Mouse (Mus musculus) hematopoietic stem cell, adult 5-6 weeks (primary cell): ENCODE measurements around the gene Mfn1. TPM values are rescaled to one million over a fixed set of nuclear protein-coding genes. Genes with fewer than 3 reads are reported as not detected.

Experiments
- ATAC-seq, 2 experiments: fragments of 125-278 bp in 1 of 2; replicated peaks in 1 of 2; 2 replicates each; pipeline ENCODE4 v1.8.0; 2016 to 2017; ENCODE audit warnings: inconsistent platforms in 2 of 2, mild to moderate bottlenecking in 2 of 2, moderate number of reproducible peaks in 2 of 2, low read depth in 1 of 2, moderate TSS enrichment in 1 of 2; ENCODE audit not compliant: low FRiP score in 2 of 2, poor library complexity in 2 of 2, severe bottlenecking in 2 of 2, insufficient read depth in 1 of 2, low TSS enrichment in 1 of 2
- total RNA-seq: library from RNA; stranded (forward); fragments of 172-1452, 232-1000 nt; gene quantifications from 2 replicates; pipeline ENCODE4 v1.2.3, GENCODE M21; 2017

Mfn1 gene
- total RNA-seq, 1 experiment from 2014 or later: 36.2 TPM

- no peak for ATAC-seq
These were observed 51.5 kb downstream of the Mfn1 start for GRCm38 (mm10) chr3:32580738-32581137.

- peak; percentile 29 to 38; a peak in 1 of 4 replicates for ATAC-seq
These were observed 52.6 kb downstream of the Mfn1 start for GRCm38 (mm10) chr3:32581911-32582310.

GRCm38 (mm10) chr3:32583489-32583888 is 54.2 kb downstream of the Mfn1 start:
- ATAC-seq: no peak

GRCm38 (mm10) chr3:32586274-32586673 is 57.0 kb downstream of the Mfn1 start:
- ATAC-seq: no peak

GRCm38 (mm10) chr3:32595080-32595479 is 65.8 kb downstream of the Mfn1 start:
- no peak for ATAC-seq

- no peak for ATAC-seq
These were observed 70.1 kb downstream of the Mfn1 start for GRCm38 (mm10) chr3:32599328-32599727.

GRCm38 (mm10) chr3:32601055-32601454 is 71.8 kb downstream of the Mfn1 start:
- 0 out of 4 replicates have a peak, but pooled peaks have one; percentile 12 for ATAC-seq

GRCm38 (mm10) chr3:32609233-32609632 is 80.0 kb downstream of the Mfn1 start:
- no peak; a peak in 1 of 4 replicates for ATAC-seq

GRCm38 (mm10) chr3:32610560-32610959 is 81.3 kb downstream of the Mfn1 start:
- ATAC-seq: peak; percentile 61 to 82; a peak in 3 of 4 replicates

- no peak for ATAC-seq
These were observed 82.4 kb downstream of the Mfn1 start for GRCm38 (mm10) chr3:32611606-32612170.

- ATAC-seq: no peak
These were observed 85.5 kb downstream of the Mfn1 start for GRCm38 (mm10) chr3:32614786-32615185.

- peak in 1 of 2 experiments; percentile 24; a peak in 1 of 4 replicates for ATAC-seq
These were observed 86.1 kb downstream of the Mfn1 start for GRCm38 (mm10) chr3:32615376-32615775.

GRCm38 (mm10) chr3:32616006-32616330 is 86.7 kb downstream of the Mfn1 start:
- ATAC-seq: no peak

GRCm38 (mm10) chr3:32616331-32617052 is 87.2 kb downstream of the Mfn1 start, which contains the start of gene Gnb4:
Gene Gnb4, minus strand, starts transcription at chr3:32616585.
- peak; percentile 55 to 63 for ATAC-seq

GRCm38 (mm10) chr3:32617053-32617642 is 87.9 kb downstream of the Mfn1 start:
- peak; percentile 18 to 19; a peak in 2 of 4 replicates for ATAC-seq

- ATAC-seq: 0 out of 4 replicates have a peak, but pooled peaks of 1 of the 2 experiments have one; percentile 15
These were observed 92.4 kb downstream of the Mfn1 start for GRCm38 (mm10) chr3:32621658-32622057.

- no peak for ATAC-seq
These were observed 92.8 kb downstream of the Mfn1 start for GRCm38 (mm10) chr3:32622106-32622505.

GRCm38 (mm10) chr3:32628141-32628540 is 98.9 kb downstream of the Mfn1 start:
- no peak for ATAC-seq
